Mouse (Mus musculus) heart, embryonic 16.5 days (tissue): ENCODE results near the gene Tmem91. TPM values are rescaled to one million over a fixed set of nuclear protein-coding genes. Genes with fewer than 3 reads are reported as not detected.

Experiments used
- ATAC-seq: fragments of 200-750 bp; cut with Nextera tagmentation; replicated peaks from 2 replicates; pipeline ENCODE4 v1.8.0; 2017; ENCODE audit warnings: moderate number of reproducible peaks; ENCODE audit not compliant: insufficient read depth, low FRiP score; ENCODE audit errors: extremely low read depth
- H3K27ac ChIP-seq: fragments of 300-500 bp; sonication (generic); 2 replicates; pipeline ENCODE4 v1.5.1; 2014; ENCODE audit warnings: mild to moderate bottlenecking, low read length, control low read depth, moderate library complexity
- H3K27me3 ChIP-seq: fragments of 300-500 bp; sonication (generic); 2 replicates; pipeline ENCODE4 v1.6.1; 2014; ENCODE audit warnings: low read length, mixed read lengths; ENCODE audit not compliant: control insufficient read depth, insufficient read depth
- H3K36me3 ChIP-seq: fragments of 300-500 bp; sonication (generic); 2 replicates; pipeline ENCODE4 v1.6.1; 2014; ENCODE audit not compliant: control insufficient read depth, insufficient read depth
- H3K4me1 ChIP-seq: fragments of 300-500 bp; sonication (generic); 2 replicates; pipeline ENCODE4 v1.6.1; 2014; ENCODE audit warnings: low read length, mixed read lengths; ENCODE audit not compliant: control insufficient read depth, insufficient read depth
- H3K4me2 ChIP-seq: fragments of 300-500 bp; sonication (generic); 2 replicates; pipeline ENCODE4 v1.6.1; 2014; ENCODE audit warnings: low read depth, mild to moderate bottlenecking, control low read depth, low read length
- H3K4me3 ChIP-seq: fragments of 300-500 bp; sonication (generic); 2 replicates; pipeline ENCODE4 v1.5.1; 2014; ENCODE audit warnings: mild to moderate bottlenecking, control low read depth, low read length
- H3K9ac ChIP-seq: fragments of 300-500 bp; sonication (generic); 2 replicates; pipeline ENCODE4 v1.6.1; 2014; ENCODE audit warnings: low read length, control low read depth
- H3K9me3 ChIP-seq: fragments of 300-500 bp; sonication (generic); replicated peaks from 2 replicates; pipeline ENCODE4 v1.6.1; 2016; ENCODE audit warnings: low read length; ENCODE audit not compliant: control insufficient read depth
- WGBS: fragments of 180-500 bp; shearing (Covaris S2); extraction: QIAGEN DNeasy Blood & Tissue Kit; methylation state at CpG from one replicate; pipeline ENCODE4 v1.1.7; 2014; 5-methylcytosine and 5-hydroxymethylcytosine counted together
- polyA plus RNA-seq: library from polyadenylated mRNA; unstranded; fragments of >200 nt; fragmentation: Nextera tagmentation; extraction: Ambion mirVana; gene quantifications from 2 replicates; pipeline ENCODE4 v1.2.1, GENCODE M21; 2015

The Tmem91 gene
- polyA plus RNA-seq, 1 experiment from 2014 or later, result 2.2 TPM

DNA sequence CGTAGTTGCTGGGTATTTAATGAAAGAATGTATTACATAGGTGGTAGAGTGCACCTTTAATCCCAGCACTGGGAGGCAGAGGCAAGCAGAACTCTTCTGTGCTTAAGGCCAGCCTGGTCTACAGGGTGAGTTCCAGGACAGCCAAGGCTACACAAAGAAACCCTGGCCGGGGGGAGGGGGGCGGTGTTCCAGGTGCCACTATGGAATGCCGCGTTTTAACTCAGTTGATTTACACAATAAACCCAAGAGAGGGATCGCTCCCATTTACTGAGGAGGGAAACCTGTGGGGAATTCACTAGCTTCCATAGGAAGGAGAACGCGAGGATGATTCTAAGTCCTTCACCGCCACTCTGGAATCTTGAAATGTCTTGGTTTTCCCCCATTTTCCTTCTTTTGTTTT, 5.3 kb downstream of the Tmem91 start:
- Histone ChIP-seq H3K4me3 (no peak overlapping the region), H3K27me3 (peaks cover 12% of the 10 kb centered on the region), H3K27ac (no peak overlapping the region), H3K4me2 (no peak overlapping the region), H3K9ac (no peak overlapping the region), H3K9me3 (no peaks in the 10 kb centered on the region), H3K4me1 (peaks cover 6% of the 10 kb centered on the region; the same call in 1 of the 2 replicates), H3K36me3 (peaks cover 9% of the 10 kb centered on the region)
- 79% methylated on average over 9 of the region's 9 CpGs for WGBS
- no peak for ATAC-seq

DNA sequence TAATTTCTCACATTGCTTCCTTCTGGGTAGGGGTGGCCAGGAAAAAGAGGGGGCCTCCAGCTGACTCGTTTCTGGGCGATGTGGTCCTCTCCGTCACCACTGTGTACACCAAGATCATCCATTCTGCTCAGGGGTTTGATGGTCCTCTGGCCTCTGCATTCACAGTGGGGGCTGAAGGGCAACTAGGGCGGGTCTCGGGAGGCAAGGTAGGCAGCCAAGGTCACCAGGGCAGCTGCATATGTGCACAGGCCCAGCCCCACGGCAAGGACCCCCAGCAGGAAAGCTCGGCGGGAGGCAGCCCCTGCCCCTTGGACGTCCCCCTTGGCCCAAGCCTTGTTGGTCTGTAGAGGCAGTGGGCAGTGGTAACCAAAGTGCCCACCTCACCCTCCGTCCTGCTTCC, 5.8 kb downstream of the Tmem91 start:
- no peaks in the 10 kb centered on the region for H3K9me3 ChIP-seq
- 85% methylated on average over 10 of the region's 10 CpGs for WGBS
- H3K4me2 ChIP-seq, result no peak overlapping the region
- H3K27ac ChIP-seq, result no peak overlapping the region
- peaks cover 9% of the 10 kb centered on the region; the same call in 1 of the 2 replicates for H3K27me3 ChIP-seq
- H3K36me3 ChIP-seq, result peaks cover 11% of the 10 kb centered on the region
- no peak for ATAC-seq
- no peak overlapping the region for H3K9ac ChIP-seq
- H3K4me3 ChIP-seq, result no peak overlapping the region
- 0 out of 2 replicates have a peak, but pooled peaks cover 6% of the 10 kb centered on the region for H3K4me1 ChIP-seq

DNA sequence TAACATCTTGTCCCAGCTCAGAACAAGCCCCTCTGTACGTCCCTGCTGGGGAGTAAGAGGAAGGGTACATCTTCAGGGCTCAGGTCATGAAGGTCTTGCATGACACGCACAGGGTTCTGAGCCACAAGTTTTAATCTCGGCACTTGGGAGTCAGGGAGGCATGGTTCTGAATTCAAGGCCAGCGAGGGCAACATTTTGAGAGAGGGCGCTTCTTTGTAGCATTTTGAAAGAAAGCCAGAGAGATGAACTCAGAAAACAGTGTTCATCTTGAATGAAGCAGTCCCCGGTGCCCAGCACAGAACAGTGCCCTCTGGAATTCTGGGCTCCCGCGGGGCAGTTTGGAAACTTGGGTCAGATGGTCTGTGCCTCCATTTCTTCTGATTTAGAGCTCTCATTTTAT, 8.6 kb downstream of the Tmem91 start:
- Histone ChIP-seq H3K4me2 (no peak overlapping the region), H3K36me3 (peaks cover 11% of the 10 kb centered on the region)
- WGBS, result 93% methylated on average over 8 of the region's 8 CpGs

DNA sequence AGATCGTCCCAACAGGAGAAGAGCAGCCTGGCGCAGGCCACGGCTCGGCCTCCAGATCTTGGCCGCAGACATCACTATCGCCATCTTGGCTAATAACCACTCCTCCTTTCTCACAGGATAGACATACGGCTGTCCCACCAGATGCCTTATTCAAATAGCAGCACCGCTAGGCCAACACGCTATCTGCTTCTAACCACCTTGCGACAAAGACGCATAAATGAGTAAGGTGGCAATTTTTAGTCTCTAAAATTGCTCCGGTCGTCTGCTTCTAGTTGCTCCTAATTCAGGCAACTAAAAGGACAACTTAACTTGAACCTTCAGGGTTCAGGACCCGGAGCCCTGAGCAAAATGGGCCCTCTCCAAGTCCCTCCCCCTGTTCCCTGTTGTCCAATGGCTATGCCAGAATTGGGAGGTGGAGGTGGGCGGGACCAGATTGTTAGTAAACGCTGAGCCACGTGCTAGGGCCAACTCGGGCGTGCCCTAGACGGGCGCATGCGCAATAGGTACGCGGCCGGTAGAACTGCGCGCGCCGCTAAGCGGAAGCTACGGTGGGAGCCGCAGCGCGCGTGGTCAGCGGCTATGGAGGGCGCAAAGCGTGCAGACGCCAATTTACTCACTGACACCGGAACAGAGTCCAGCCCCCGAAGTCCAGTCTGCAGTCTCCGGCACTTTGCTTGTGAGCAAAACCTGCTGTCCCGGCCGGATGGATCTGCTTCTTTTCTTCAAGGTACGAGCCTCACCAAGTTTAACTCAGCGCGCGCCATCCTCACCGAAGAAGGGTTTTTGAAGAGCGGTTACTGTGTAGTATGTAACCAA, 16.1 kb downstream of the Tmem91 start, which contains the start of the genes Bckdha and Exosc5:
Gene Bckdha, minus strand, starts transcription at position 325 of the 816 bp plus-strand sequence.
Gene Exosc5, plus strand, starts transcription at position 508 of the 816 bp plus-strand sequence.
- Histone ChIP-seq H3K4me2 (peak within 1 kb of the TSS; percentile 94), H3K9ac (peak within 1 kb of the TSS; percentile 81), H3K9me3 (no peaks in the 10 kb centered on the region), H3K4me1 (peaks cover 16% of the 10 kb centered on the region), H3K4me3 (peak within 1 kb of the TSS; percentile 67), H3K36me3 (no peaks in the 10 kb centered on the region; the same call in 1 of the 2 replicates), H3K27me3 (no peaks in the 10 kb centered on the region), H3K27ac (peak within 1 kb of the TSS; percentile 75)
- WGBS, result under 1% methylated on average over 50 of the region's 50 CpGs
- ATAC-seq, result peak; percentile 99

More for the DNA sequence above, 8.6 kb downstream of the Tmem91 start:
- Histone ChIP-seq H3K27ac (no peak overlapping the region), H3K4me1 (0 out of 2 replicates have a peak, but pooled peaks cover 3% of the 10 kb centered on the region), H3K9me3 (no peaks in the 10 kb centered on the region), H3K27me3 (no peaks in the 10 kb centered on the region), H3K4me3 (no peak overlapping the region), H3K9ac (no peak overlapping the region)
- no peak for ATAC-seq

DNA sequence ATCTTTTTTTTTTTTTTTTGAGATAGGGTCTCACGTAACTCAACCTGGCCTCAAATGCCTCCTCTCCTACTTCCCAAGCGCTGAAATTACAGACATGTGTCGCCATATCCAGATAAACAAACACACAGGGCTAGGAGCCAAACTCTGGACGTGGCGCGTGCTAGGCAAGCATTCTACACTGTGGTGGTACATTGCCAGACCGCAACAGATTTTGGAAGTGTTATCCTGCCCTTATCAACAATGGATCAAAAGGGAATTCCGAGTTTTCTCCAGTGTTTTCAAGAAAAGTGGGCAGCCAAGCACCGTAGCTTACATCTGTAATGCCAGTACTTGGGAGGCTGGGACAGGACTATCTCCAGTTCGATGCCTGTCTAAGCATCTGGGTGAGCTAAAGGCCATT, 17.2 kb downstream of the Tmem91 start:
- WGBS, result 31% methylated on average over 10 of the region's 10 CpGs
- Histone ChIP-seq H3K36me3 (no peaks in the 10 kb centered on the region; the same call in 1 of the 2 replicates), H3K27me3 (no peaks in the 10 kb centered on the region)

DNA sequence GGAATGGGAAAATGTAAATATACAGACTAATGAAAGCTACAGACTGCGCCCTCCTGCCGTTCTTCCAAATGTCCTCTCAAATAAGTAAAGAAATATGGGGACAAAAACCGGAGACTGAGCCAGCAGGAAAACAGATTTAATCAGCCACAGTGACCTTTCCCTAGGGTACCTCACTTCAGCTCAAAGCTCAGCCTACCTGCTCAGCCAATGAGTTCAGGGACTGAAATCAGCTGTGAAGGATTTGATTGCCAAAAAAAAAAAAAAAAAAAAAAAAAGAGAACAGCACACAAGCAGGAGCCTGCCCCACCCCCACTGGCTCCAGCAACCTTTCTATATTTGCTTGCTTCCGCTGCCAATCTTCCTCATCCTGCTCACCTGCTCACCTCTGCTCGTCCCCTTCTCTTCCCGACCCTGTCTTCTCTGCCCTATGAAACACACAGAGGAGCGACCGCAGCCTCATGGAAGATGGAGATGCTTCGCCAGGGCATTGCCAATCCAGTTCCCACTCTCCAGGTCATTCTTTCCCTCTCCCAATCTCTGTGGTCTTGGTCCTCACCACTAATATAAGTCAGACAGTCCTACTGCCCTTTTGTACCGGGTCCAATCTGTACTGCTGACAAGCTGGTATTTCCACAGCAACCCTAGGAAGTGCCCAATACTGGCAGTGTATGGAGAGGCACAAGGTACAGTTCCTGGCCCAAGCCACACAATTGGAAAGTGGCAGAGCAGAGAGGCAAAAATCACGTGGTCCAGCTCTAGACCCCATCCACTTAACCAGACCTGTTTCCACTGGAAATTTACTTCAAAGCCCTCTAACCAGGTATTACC, 19.2 kb downstream of the Tmem91 start:
- no peak overlapping the region for H3K9ac ChIP-seq
- no peak overlapping the region for H3K4me2 ChIP-seq
- H3K27ac ChIP-seq, result no peak overlapping the region
- H3K36me3 ChIP-seq, result no peaks in the 10 kb centered on the region
- no peak for ATAC-seq
- H3K4me3 ChIP-seq, result no peak overlapping the region
- peaks cover 16% of the 10 kb centered on the region for H3K4me1 ChIP-seq
- H3K9me3 ChIP-seq, result no peaks in the 10 kb centered on the region
- H3K27me3 ChIP-seq, result no peaks in the 10 kb centered on the region
- WGBS, result 69% methylated on average over 11 of the region's 11 CpGs

More for the DNA sequence above, 17.2 kb downstream of the Tmem91 start:
- no peaks in the 10 kb centered on the region for H3K9me3 ChIP-seq
- peak overlapping the region; percentile 69 for H3K9ac ChIP-seq
- peak overlapping the region; percentile 67 for H3K4me3 ChIP-seq
- H3K4me1 ChIP-seq, result peaks cover 16% of the 10 kb centered on the region
- ATAC-seq, result no peak
- peak overlapping the region; percentile 79 for H3K4me2 ChIP-seq
- no peak overlapping the region for H3K27ac ChIP-seq

DNA sequence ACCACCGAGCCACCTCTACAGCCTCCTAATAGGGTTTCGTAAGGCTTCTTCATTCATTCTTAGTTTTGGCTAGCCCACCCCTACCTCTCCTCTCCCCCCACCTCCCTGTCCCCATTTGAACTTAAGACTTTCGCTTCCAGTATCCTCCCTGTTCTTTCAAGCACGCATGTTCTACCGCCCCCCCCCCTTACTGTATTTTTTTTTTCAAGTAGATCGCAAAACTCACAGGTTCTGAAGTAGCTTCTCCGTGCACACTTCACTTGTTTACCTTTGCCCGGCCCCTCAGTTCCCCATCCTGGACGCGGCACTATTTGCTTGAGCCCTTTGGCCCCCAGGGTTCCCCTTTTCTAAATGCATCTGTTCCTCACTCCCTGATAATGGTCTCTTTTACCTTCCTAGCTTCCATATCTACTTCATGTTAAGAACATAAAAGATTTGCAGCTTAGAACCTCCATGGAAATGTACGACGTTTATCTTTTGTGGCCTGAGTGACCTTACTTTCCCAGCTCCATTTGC, 22.7 kb downstream of the Tmem91 start:
- H3K27ac ChIP-seq, result no peak overlapping the region

DNA sequence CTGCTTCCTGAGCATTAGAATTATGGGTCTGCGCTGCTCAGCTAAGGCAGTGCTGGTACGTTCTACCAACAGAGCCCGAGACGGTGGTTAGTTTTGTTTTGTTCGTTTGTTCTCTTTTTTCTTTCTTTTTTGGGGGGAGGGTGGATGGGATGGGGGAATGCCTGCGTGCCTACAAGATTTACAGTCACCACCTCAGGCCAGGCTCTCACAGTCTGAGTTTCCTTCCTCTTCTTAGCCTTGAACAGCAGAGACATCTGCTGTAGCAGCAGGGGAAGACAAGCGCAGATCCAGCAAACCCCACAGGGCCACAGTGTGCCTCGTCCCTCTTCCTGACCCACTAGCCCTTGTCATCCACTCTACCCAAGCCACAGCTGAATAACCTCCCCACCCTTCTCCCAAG, 23.7 kb downstream of the Tmem91 start:
- no peak overlapping the region for H3K4me2 ChIP-seq
- WGBS, result 85% methylated on average over 8 of the region's 8 CpGs
- H3K27me3 ChIP-seq, result no peaks in the 10 kb centered on the region
- ATAC-seq, result no peak
- no peaks in the 10 kb centered on the region for H3K9me3 ChIP-seq
- no peaks in the 10 kb centered on the region for H3K36me3 ChIP-seq
- H3K4me1 ChIP-seq, result no peaks in the 10 kb centered on the region
- H3K4me3 ChIP-seq, result no peak overlapping the region
- H3K27ac ChIP-seq, result no peak overlapping the region
- no peak overlapping the region for H3K9ac ChIP-seq

More for the DNA sequence above, 22.7 kb downstream of the Tmem91 start:
- Histone ChIP-seq H3K27me3 (no peaks in the 10 kb centered on the region), H3K4me2 (no peak overlapping the region), H3K9me3 (no peaks in the 10 kb centered on the region), H3K4me3 (no peak overlapping the region), H3K36me3 (no peaks in the 10 kb centered on the region), H3K9ac (no peak overlapping the region), H3K4me1 (peaks cover under 1% of the 10 kb centered on the region; the same call in 1 of the 2 replicates)
- no peak for ATAC-seq
- 80% methylated on average over 12 of the region's 12 CpGs for WGBS
